Mouse (Mus musculus) ES-Bruce4 (cell line): ENCODE data around the gene Gm10837.

ENCODE experiments used
- CTCF ChIP-seq: IDR thresholded peaks from one replicate; pipeline ENCODE4 v1.8.1; 2011; ENCODE audit warnings: low read depth, low read length
- EP300 ChIP-seq: IDR thresholded peaks from 2 replicates; pipeline ENCODE4 v1.6.1; 2011; ENCODE audit warnings: low read depth, low read length; ENCODE audit not compliant: insufficient read depth

DNA sequence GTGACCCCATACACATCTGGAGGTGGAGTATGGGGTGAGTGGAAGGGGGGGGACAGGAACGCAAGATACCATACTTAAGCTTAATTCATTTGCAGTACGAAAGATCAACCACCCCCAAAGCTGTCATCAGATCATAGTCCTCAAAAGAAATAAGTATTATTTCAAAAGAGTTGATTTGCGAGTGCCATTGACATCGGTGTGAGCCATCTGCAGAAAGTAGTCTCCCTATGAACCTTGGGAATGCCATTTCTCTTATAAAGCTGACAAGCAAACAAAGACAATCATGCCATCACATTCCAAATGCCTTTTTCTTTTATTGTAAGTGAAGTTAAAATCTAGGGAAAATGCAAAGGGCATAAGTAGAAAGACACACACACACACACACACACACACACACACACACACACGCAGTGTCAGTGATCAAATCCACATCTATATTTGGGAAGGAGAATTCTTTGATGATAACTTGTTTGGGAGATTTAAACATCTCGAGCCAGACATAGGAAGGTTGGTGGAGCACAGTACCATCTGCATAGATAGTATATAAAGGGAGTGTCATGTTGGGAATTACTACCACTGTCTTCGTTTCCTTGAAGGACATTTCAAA lies 23.5 kb upstream of the Gm10837 start:
- TF ChIP-seq CTCF = no peak
- TF ChIP-seq EP300 = no peak
